ENCODE assay signal across 12 mouse cellular contexts in the genomic region with DNA sequence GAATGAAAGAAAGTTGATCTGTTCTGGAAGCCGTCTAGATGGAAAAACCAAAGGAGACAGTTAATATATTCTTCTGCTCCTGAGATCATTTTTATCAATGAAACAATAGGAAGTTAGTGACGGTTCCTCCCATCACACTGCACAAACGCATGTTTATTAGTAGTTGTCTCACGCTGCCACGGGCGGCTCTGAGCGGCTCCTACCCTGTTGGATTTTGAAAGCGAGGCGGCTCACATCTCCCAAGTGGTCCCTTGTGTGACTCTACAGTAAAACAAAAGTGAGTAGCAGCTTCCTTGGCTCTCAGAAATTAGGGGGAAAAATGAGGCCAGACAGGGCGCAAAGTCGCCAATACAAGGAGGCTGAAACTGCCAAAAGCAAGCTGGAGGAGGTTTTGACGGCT.
"Had no signal": no experiment of that assay in that cellular context is flagged by ENCODE, and none has a peak within 500 bp of the region (broad histone marks: within the 10 kb centered on the region; RNA-seq: fewer than 3 reads in every experiment).

No protein-coding gene starts in this region.

- H3K4me1 ChIP-seq: liver, embryonic 12.5 days had no signal

- ATAC-seq: liver, embryonic 12.5 days had no signal

- H3K27ac ChIP-seq: limb, embryonic 15.5 days; liver, embryonic 12.5 days; midbrain, embryonic 12.5 days had no signal

- H3K4me3 ChIP-seq: limb, embryonic 15.5 days; liver, embryonic 12.5 days; midbrain, embryonic 12.5 days had no signal

- H3K9ac ChIP-seq: limb, embryonic 15.5 days; liver, embryonic 12.5 days; lung, embryonic 14.5 days; midbrain, embryonic 12.5 days had no signal

- DNase-seq: kidney, adult 8-10 months; kidney, postnatal 25 days; layer of hippocampus, postnatal 36 days; lung, embryonic 14.5 days; lung, postnatal 10 days; lung, postnatal 4 days; right cerebral cortex, adult 18-20 months; right cerebral cortex, postnatal 25 days; thymus, postnatal 36 days had no signal

- H3K36me3 ChIP-seq: limb, embryonic 15.5 days; liver, embryonic 12.5 days; midbrain, embryonic 12.5 days had no signal

- H3K9me3 ChIP-seq: limb, embryonic 15.5 days; liver, embryonic 12.5 days; midbrain, embryonic 12.5 days had no signal

- H3K4me2 ChIP-seq: limb, embryonic 15.5 days; liver, embryonic 12.5 days; lung, embryonic 14.5 days; midbrain, embryonic 12.5 days had no signal
